Mouse (Mus musculus): Measurements from ENCODE around the gene Rnf31. TPM values are rescaled to one million over a fixed set of nuclear protein-coding genes. Genes with fewer than 3 reads are reported as not detected.
A peak's percentile ranks its signal among the peaks of the same experiment; 100 is the strongest.

The Rnf31 gene
- polyA plus RNA-seq, 1 experiment from 2014 or later = 18.2 TPM

- Histone ChIP-seq H3K27me3 (replicated peaks; ENCODE audit: control insufficient read depth, insufficient read depth, low read length) (no peaks in the 10 kb centered on the region), H3K4me1 (replicated peaks; ENCODE audit: control insufficient read depth, insufficient read depth, low read length) (no peaks in the 10 kb centered on the region), H3K36me3 (ENCODE audit: control insufficient read depth, insufficient read depth) (peaks cover 30% of the 10 kb centered on the region), H3K9ac (ENCODE audit: low read depth, low read length) (peak within 1 kb of the TSS; percentile 77), H3K27ac (ENCODE audit: low read depth, low read length) (peak within 1 kb of the TSS; percentile 99), H3K4me2 (replicated peaks; ENCODE audit: low read depth) (peak within 1 kb of the TSS; percentile 74), H3K9me3 (ENCODE audit: control insufficient read depth) (no peaks in the 10 kb centered on the region), H3K4me3 (ENCODE audit: low read depth, low read length) (peak within 1 kb of the TSS; percentile 65)
- peak; percentile 22; the same call in 1 of the 2 replicates for TF ChIP-seq CTCF (IDR thresholded peaks at IDR 0.05; ENCODE audit: low read depth)
- WGBS = under 1% methylated on average over 51 of the region's 51 CpGs
- peak; percentile 94 for ATAC-seq
These were observed 31.1 kb upstream of the Rnf31 start, which contains the start of gene A730061H03Rik for GRCm38 (mm10) chr14:55560202-55561073. A730061H03Rik (minus strand) TSS chr14:55560406.

- TF ChIP-seq CTCF (IDR thresholded peaks at IDR 0.05; ENCODE audit: low read depth) = no peak
- H3K4me2 ChIP-seq (replicated peaks; ENCODE audit: low read depth) = no peak overlapping the region
- H3K9ac ChIP-seq (ENCODE audit: low read depth, low read length) = no peak overlapping the region
- ATAC-seq = no peak
- no peaks in the 10 kb centered on the region for H3K27me3 ChIP-seq (replicated peaks; ENCODE audit: control insufficient read depth, insufficient read depth, low read length)
- no peaks in the 10 kb centered on the region for H3K4me1 ChIP-seq (replicated peaks; ENCODE audit: control insufficient read depth, insufficient read depth, low read length)
- H3K9me3 ChIP-seq (ENCODE audit: control insufficient read depth) = no peaks in the 10 kb centered on the region
- peaks cover 44% of the 10 kb centered on the region for H3K36me3 ChIP-seq (ENCODE audit: control insufficient read depth, insufficient read depth)
- no peak overlapping the region for H3K4me3 ChIP-seq (ENCODE audit: low read depth, low read length)
- no peak overlapping the region for H3K27ac ChIP-seq (ENCODE audit: low read depth, low read length)
- WGBS = 78% methylated on average over 10 of the region's 10 CpGs
These were observed 29.6 kb upstream of the Rnf31 start for GRCm38 (mm10) chr14:55561860-55562259.

- Histone ChIP-seq H3K4me1 (replicated peaks; ENCODE audit: control insufficient read depth, insufficient read depth, low read length) (no peaks in the 10 kb centered on the region), H3K27me3 (replicated peaks; ENCODE audit: control insufficient read depth, insufficient read depth, low read length) (no peaks in the 10 kb centered on the region), H3K9me3 (ENCODE audit: control insufficient read depth) (no peaks in the 10 kb centered on the region), H3K36me3 (ENCODE audit: control insufficient read depth, insufficient read depth) (peaks cover 57% of the 10 kb centered on the region), H3K9ac (ENCODE audit: low read depth, low read length) (no peak overlapping the region), H3K27ac (ENCODE audit: low read depth, low read length) (no peak overlapping the region), H3K4me2 (replicated peaks; ENCODE audit: low read depth) (no peak overlapping the region), H3K4me3 (ENCODE audit: low read depth, low read length) (no peak overlapping the region)
- TF ChIP-seq CTCF (IDR thresholded peaks at IDR 0.05; ENCODE audit: low read depth) = no peak
- 93% methylated on average over 11 of the region's 11 CpGs for WGBS
- no peak for ATAC-seq
These were observed 28.3 kb upstream of the Rnf31 start for GRCm38 (mm10) chr14:55563249-55563648.

DNA sequence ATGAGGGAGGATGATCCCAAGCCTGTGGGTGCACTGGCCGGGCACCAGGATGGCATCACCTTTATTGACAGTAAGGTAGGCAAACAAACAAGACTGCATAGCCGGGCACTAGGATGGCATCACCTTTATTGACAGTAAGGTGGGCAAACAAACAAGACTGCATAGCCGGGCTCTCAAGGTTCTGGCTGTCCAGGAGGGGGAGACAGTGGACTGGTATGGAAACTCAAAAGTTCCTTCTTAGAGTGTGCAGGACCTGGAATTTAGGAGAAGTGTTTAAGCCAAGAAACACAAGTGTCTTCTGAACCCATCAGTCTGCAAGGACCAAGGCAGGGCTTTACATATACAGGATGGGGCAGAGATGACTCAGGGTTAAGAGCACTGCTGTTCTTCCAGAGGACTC lies 25.8 kb upstream of the Rnf31 start:
- no peak overlapping the region for H3K4me2 ChIP-seq (replicated peaks; ENCODE audit: low read depth)
- H3K4me3 ChIP-seq (ENCODE audit: low read depth, low read length) = no peak overlapping the region
- TF ChIP-seq CTCF (IDR thresholded peaks at IDR 0.05; ENCODE audit: low read depth) = peak; percentile 48
- H3K36me3 ChIP-seq (ENCODE audit: control insufficient read depth, insufficient read depth) = peaks cover 76% of the 10 kb centered on the region
- H3K27ac ChIP-seq (ENCODE audit: low read depth, low read length) = no peak overlapping the region
- H3K9ac ChIP-seq (ENCODE audit: low read depth, low read length) = no peak overlapping the region
- ATAC-seq = no peak
- 61% methylated on average over 3 of the region's 3 CpGs for WGBS
- no peaks in the 10 kb centered on the region for H3K9me3 ChIP-seq (ENCODE audit: control insufficient read depth)
- no peaks in the 10 kb centered on the region for H3K27me3 ChIP-seq (replicated peaks; ENCODE audit: control insufficient read depth, insufficient read depth, low read length)
- no peaks in the 10 kb centered on the region for H3K4me1 ChIP-seq (replicated peaks; ENCODE audit: control insufficient read depth, insufficient read depth, low read length)

DNA sequence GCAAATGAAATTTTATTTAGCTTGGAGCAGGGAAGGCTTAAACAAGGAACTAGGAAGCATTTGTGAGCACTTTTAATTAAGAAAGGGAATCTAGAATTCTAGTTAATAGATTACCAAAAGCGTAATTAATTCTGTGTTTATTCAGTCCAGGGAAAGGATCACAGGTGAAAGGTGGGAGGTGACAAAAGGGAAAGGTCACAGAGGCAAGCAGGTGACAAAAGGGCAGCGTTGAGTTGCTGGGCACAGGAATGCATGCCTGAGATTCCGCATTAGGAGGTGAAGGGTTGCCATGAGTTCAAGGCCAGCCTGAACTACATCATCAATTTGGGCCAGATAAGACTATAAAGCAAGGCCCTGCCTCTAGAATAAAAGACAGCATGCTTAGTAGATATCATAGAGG lies 24.0 kb upstream of the Rnf31 start:
- no peaks in the 10 kb centered on the region for H3K4me1 ChIP-seq (replicated peaks; ENCODE audit: control insufficient read depth, insufficient read depth, low read length)
- TF ChIP-seq CTCF (IDR thresholded peaks at IDR 0.05; ENCODE audit: low read depth) = no peak
- no peaks in the 10 kb centered on the region for H3K9me3 ChIP-seq (ENCODE audit: control insufficient read depth)
- no peak overlapping the region for H3K4me2 ChIP-seq (replicated peaks; ENCODE audit: low read depth)
- no peak for ATAC-seq
- 71% methylated on average over 3 of the region's 3 CpGs for WGBS
- no peak overlapping the region for H3K9ac ChIP-seq (ENCODE audit: low read depth, low read length)
- no peak overlapping the region for H3K27ac ChIP-seq (ENCODE audit: low read depth, low read length)
- no peak overlapping the region for H3K4me3 ChIP-seq (ENCODE audit: low read depth, low read length)
- H3K36me3 ChIP-seq (ENCODE audit: control insufficient read depth, insufficient read depth) = peaks cover 75% of the 10 kb centered on the region
- no peaks in the 10 kb centered on the region for H3K27me3 ChIP-seq (replicated peaks; ENCODE audit: control insufficient read depth, insufficient read depth, low read length)

DNA sequence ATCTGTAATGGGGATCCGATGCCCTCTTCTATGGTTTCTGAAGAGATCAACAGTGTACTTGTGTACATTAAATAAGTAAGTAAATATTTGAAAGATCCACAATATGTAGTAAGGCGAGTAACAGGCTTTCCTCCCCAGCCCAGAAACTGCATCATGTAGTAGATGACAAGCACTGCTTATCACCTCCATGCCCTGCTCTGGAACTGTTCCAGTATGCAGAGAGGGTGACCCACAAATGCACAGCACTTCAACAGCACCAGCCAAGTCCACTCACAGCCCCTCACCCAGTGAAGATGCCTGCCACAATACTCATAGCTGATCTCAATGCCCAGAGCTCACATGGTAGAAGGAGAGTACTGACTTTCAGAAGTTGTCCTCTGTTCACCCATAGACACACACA lies 20.9 kb upstream of the Rnf31 start:
- no peak for TF ChIP-seq CTCF (IDR thresholded peaks at IDR 0.05; ENCODE audit: low read depth)
- Histone ChIP-seq H3K36me3 (ENCODE audit: control insufficient read depth, insufficient read depth) (peaks cover 45% of the 10 kb centered on the region), H3K27ac (ENCODE audit: low read depth, low read length) (no peak overlapping the region), H3K27me3 (replicated peaks; ENCODE audit: control insufficient read depth, insufficient read depth, low read length) (no peaks in the 10 kb centered on the region), H3K9me3 (ENCODE audit: control insufficient read depth) (no peaks in the 10 kb centered on the region), H3K4me1 (replicated peaks; ENCODE audit: control insufficient read depth, insufficient read depth, low read length) (no peaks in the 10 kb centered on the region), H3K4me2 (replicated peaks; ENCODE audit: low read depth) (no peak overlapping the region), H3K4me3 (ENCODE audit: low read depth, low read length) (no peak overlapping the region), H3K9ac (ENCODE audit: low read depth, low read length) (no peak overlapping the region)
- WGBS = 81% methylated on average over 2 of the region's 2 CpGs
- ATAC-seq = no peak

Data from intestine, postnatal 0 days (tissue).